Mouse (Mus musculus): ENCODE results near the gene Sema5b. TPM values are rescaled to one million over a fixed set of nuclear protein-coding genes. Genes with fewer than 3 reads are reported as not detected.

Sema5b gene
- total and polyA plus RNA-seq, 2 experiments from 2014 or later: 11.4 to 46.5 TPM

- Histone ChIP-seq H3K9ac (replicated peaks; ENCODE audit: low read length, poor library complexity, severe bottlenecking) (no peak overlapping the region), H3K4me2 (ENCODE audit: low read depth, low read length, poor library complexity, severe bottlenecking) (no peak overlapping the region), H3K27me3 (ENCODE audit: insufficient read depth, low read length) (no peaks in the 10 kb centered on the region), H3K36me3 (ENCODE audit: insufficient read depth, low read length) (peaks cover 9% of the 10 kb centered on the region; the same call in 1 of the 2 replicates), H3K4me1 (ENCODE audit: insufficient read depth, low read length) (peaks cover 6% of the 10 kb centered on the region; the same call in 1 of the 2 replicates), H3K4me3 (ENCODE audit: low read depth, low read length) (no peak overlapping the region), H3K27ac (ENCODE audit: low read depth, low read length) (no peak overlapping the region), H3K9me3 (ENCODE audit: low read length) (no peaks in the 10 kb centered on the region)
- 92% methylated on average over 5 of the region's 5 CpGs for WGBS
- ATAC-seq (ENCODE audit: low FRiP score) (no peak), DNase-seq (ENCODE audit: low spot score) (no peak)
- no peak for TF ChIP-seq CTCF (IDR thresholded peaks at IDR 0.05)
Measured at GRCm38 (mm10) chr16:35707004-35707403, 166.1 kb downstream of the Sema5b start.

GRCm38 (mm10) chr16:35711004-35711403 lies 170.1 kb downstream of the Sema5b start:
- Histone ChIP-seq H3K27ac (ENCODE audit: low read depth, low read length) (no peak overlapping the region), H3K27me3 (ENCODE audit: insufficient read depth, low read length) (no peaks in the 10 kb centered on the region), H3K36me3 (ENCODE audit: insufficient read depth, low read length) (no peaks in the 10 kb centered on the region), H3K4me3 (ENCODE audit: low read depth, low read length) (no peak overlapping the region), H3K9ac (replicated peaks; ENCODE audit: low read length, poor library complexity, severe bottlenecking) (no peak overlapping the region), H3K9me3 (ENCODE audit: low read length) (no peaks in the 10 kb centered on the region), H3K4me2 (ENCODE audit: low read depth, low read length, poor library complexity, severe bottlenecking) (no peak overlapping the region), H3K4me1 (ENCODE audit: insufficient read depth, low read length) (peaks cover 6% of the 10 kb centered on the region; the same call in 1 of the 2 replicates)
- ATAC-seq (ENCODE audit: low FRiP score) (no peak), DNase-seq (ENCODE audit: low spot score) (peak; percentile 40)
- whole genome bisulfite sequencing: 41% methylated on average over 7 of the region's 7 CpGs
- TF ChIP-seq CTCF (IDR thresholded peaks at IDR 0.05): no peak

GRCm38 (mm10) chr16:35713606-35714005 lies 172.7 kb downstream of the Sema5b start:
- Histone ChIP-seq H3K36me3 (ENCODE audit: insufficient read depth, low read length) (peaks cover 6% of the 10 kb centered on the region), H3K27me3 (ENCODE audit: insufficient read depth, low read length) (no peaks in the 10 kb centered on the region), H3K4me3 (ENCODE audit: low read depth, low read length) (no peak overlapping the region), H3K9ac (replicated peaks; ENCODE audit: low read length, poor library complexity, severe bottlenecking) (no peak overlapping the region), H3K4me2 (ENCODE audit: low read depth, low read length, poor library complexity, severe bottlenecking) (no peak overlapping the region), H3K4me1 (ENCODE audit: insufficient read depth, low read length) (peaks cover 6% of the 10 kb centered on the region; the same call in 1 of the 2 replicates), H3K27ac (ENCODE audit: low read depth, low read length) (no peak overlapping the region), H3K9me3 (ENCODE audit: low read length) (no peaks in the 10 kb centered on the region)
- WGBS: 71% methylated on average over 7 of the region's 7 CpGs
- ATAC-seq (ENCODE audit: low FRiP score) (no peak), DNase-seq (ENCODE audit: low spot score) (no peak)
- no peak for TF ChIP-seq CTCF (IDR thresholded peaks at IDR 0.05)

Other genes with a start within 250 kb of the Sema5b start
- gene Sec22a, start 177.2 kb upstream of the Sema5b start, total RNA-seq (2014; rRNA removed): 17.3 and 22.4 TPM in 2 replicates
- gene Sec22a, start 177.2 kb upstream of the Sema5b start, polyA plus RNA-seq (2015; fragmentation: Nextera tagmentation; extraction: Ambion mirVana): 36.7 and 39.9 TPM in 2 replicates
- 2.6 and 4.3 TPM in 2 replicates for gene Pdia5, start 50.3 kb upstream of the Sema5b start, total RNA-seq (2014; rRNA removed)
- gene Pdia5, start 50.3 kb upstream of the Sema5b start, polyA plus RNA-seq (2015; fragmentation: Nextera tagmentation; extraction: Ambion mirVana): 7.7 and 8.0 TPM in 2 replicates
- 84.3 and 87.8 TPM in 2 replicates for gene Dirc2, start 228.2 kb downstream of the Sema5b start, total RNA-seq (2014; rRNA removed)
- gene Dirc2, start 228.2 kb downstream of the Sema5b start, polyA plus RNA-seq (2015; fragmentation: Nextera tagmentation; extraction: Ambion mirVana): 31.1 and 35.2 TPM in 2 replicates
- 5.2 and 5.3 TPM in 2 replicates for gene Hspbap1, start 229.2 kb downstream of the Sema5b start, total RNA-seq (2014; rRNA removed)
- gene Hspbap1, start 229.2 kb downstream of the Sema5b start, polyA plus RNA-seq (2015; fragmentation: Nextera tagmentation; extraction: Ambion mirVana): 4.7 and 5.0 TPM in 2 replicates